Mouse (Mus musculus): ENCODE measurements around the gene Rin2. TPM values are rescaled to one million over a fixed set of nuclear protein-coding genes. Genes with fewer than 3 reads are reported as not detected.
"Not testable (repeated sequence)": the region's sequence is repeated elsewhere in the genome, so short reads cannot be mapped to it uniquely, and the experiment has no call there.

Rin2 gene
- total RNA-seq, 2 experiments from 2014 or later, result 25.2 to 31.4 TPM

DNA sequence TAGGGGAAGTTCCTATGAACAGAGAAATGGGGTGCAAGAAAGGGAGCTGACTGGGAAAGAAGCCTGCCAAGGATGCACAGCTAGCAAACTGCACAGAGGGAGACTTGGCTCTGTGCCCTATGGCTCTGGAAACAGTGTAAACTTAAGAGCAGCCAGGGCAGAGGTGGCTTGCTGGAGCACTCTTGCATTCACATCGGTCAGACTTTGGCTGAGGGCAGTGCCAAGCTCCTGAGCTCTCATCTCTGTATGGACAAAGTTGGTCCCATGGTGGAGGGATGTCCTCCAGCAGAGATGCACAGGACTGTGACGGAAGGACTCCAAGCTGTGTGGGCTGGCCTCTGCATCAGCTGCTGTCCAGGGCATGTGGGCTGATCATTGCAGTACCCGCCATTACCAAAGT is 8.5 kb downstream of the Rin2 start:
- DNase-seq (ENCODE audit: low spot score in 2 of 2), result peak in 1 of 2 experiments; percentile 29

DNA sequence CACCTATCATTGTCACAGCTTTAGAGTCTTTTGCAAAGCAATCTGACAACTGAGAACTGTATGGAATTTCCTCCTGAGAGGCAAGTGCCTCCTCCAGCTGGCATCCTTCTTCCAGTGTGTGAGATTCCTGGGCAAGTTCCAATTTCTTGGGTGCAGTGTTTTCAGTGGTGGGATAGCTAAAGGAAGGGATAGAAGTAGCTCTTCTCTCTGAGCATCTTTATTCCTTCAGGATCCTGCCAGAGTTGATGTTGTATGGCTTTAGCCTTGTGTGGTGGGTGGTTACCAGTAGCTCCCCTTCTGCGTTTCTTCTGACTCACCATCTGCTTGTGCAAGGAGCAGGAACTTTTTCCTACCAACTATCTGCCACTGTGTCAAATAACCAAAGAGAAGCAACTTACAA is 9.1 kb downstream of the Rin2 start:
- no peak for DNase-seq (ENCODE audit: low spot score in 2 of 2)

DNA sequence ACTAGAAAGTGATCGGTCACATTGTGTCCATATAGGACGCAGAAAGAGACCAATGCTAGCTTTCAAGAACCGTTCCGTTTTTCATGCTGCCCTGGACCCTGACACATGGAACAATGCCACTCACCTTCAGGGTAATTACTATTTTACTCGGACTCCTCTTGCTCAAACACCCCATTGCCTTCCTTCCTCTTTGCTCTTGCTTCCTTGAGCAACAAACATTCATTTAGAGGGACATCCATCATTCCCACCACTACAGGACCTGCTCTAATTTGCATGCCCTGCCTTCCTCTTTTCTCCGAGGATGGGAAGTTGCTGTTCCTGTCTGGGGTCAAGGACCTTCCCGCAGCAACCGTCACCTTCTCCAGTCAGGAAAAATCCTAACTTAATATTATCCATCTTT is 9.9 kb downstream of the Rin2 start:
- no peak for DNase-seq (ENCODE audit: low spot score in 2 of 2)

DNA sequence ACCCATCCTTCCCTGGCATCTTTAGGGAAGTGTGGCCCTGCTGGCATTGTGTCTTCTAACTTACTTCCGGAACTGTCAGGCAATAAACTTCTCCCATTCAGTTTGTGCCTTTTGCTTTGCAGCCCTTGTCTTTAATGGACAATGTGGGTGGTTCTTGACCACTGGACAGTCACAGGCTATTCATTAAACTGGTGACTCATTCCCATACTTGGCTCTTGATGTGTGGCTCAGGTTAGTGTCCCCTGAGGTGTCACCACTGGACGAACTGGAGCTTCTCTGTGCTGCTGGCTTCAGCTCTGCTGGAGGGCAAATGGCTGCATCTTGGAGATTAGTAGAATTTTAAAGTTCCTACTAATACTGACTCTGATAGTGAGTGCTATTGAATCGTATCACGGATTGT is 11.0 kb downstream of the Rin2 start:
- DNase-seq (ENCODE audit: low spot score in 2 of 2), result no peak

DNA sequence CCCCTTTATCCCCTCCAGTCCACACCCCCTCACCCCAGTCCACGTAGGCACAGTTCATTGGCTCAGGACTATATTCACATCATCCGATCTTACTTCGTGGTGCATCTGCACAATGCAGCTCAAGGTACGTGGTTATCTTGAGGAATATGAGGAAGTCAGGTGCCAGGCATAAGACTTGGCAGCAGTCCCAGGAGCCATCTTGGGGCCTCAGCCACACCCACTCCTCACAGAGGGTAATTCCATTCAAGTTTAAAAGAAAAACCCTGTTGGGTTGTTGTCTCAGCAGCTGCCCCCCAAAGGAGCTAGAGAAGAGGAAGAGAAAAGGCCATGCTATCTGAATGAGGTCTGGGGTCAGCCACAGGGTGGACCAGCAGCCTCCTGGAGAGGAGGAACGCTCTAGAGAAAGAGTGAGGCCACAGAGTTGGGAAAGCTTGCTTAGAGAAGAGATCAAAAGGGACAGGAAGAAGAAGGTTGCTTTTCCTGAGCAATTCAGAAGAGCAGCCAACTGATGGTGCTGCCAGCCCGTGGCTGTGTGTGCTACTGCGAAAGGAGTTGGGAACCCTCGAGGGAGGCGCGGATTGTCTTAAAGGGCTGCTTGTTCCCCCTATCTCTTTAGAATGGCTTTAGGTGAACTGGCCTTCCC is 16.5 kb downstream of the Rin2 start:
- DNase-seq (ENCODE audit: low spot score in 2 of 2), result no peak

DNA sequence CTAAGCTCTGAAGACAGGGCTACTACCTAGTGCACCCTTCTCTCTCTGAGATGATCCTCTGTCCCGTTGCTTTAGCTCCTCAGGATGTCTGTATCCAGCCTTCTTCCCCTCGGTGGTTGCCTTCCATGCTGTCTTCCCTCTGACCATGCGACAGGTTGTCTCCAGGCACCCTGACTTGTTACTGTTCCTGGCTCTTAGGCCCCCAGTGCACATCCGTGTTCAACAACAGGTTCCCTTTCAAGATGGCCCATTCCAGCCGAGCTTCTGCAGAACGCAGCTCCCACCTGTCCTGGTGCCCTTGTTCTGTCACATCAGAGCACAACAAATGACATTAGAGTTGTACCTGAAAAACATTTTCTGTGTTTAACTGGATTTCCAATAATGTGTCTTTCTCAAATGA is 22.1 kb downstream of the Rin2 start:
- DNase-seq (ENCODE audit: low spot score in 2 of 2), result no peak

DNA sequence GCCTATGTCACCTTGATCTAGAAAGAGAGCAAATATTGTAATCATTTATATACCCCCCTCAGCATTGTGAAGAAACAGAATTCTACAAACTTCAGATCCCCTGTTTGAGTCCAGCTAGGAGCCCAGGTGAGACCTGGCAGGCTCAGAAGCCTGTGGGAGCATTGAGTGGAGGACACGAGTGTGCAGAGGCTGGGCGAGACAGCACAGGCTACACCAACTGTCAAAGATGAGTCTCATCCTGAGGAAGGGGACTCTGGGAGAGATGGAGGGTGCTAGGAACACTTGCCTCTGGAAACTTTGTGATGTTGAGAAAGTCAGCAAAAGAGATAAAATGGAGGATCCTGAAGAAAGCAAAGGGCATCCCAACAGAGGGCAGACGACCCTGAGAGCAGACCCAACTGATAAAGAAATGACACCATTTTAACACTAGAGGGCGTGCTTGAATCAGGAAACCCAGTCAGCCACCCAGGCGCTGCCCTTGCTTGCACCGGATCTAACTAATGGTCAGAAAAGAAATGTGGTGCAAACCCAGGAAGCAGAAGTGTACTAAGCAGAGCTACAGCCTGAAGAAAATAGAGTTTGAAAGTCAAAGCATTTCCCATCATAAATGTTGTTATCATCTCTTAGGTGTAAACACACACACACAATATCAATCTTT is 24.5 kb downstream of the Rin2 start:
- peak in 1 of 2 experiments; percentile 33 for DNase-seq (ENCODE audit: low spot score in 2 of 2)

DNA sequence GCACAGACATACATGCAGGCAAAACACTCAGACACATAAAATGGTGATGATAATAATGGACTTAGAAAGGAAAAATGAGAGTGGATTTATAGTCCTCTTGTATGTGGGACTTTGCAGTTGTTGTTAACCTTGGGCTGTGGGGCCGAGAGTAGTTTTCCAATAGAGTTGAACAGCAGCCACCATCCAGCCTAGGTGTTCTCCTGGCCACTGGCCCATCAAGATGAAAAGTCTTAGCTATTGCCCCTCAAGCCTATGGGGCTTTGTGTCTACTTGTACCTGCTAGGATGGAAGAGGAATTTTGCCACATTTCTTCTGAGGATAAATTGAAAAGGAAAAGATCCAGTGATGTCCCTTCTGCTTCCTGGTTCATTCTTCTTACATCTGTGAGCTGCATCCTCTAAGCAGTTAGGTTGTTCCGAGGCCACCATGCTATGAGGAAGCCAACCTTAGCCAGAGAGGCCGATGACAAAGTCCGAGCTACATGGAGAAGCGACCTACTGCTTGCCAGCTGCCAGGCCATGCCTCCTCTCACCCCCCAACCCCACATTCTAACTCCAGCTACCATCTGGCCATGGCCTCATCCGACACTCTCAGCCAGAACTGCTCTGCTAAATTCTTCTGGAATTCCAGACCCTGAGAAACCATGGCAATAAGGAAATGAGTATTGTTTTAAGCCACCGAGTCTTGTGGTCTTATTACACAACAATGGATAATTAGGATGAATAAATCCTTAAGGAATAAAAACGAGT is 25.4 kb downstream of the Rin2 start:
- DNase-seq (ENCODE audit: low spot score in 2 of 2), result no peak

DNA sequence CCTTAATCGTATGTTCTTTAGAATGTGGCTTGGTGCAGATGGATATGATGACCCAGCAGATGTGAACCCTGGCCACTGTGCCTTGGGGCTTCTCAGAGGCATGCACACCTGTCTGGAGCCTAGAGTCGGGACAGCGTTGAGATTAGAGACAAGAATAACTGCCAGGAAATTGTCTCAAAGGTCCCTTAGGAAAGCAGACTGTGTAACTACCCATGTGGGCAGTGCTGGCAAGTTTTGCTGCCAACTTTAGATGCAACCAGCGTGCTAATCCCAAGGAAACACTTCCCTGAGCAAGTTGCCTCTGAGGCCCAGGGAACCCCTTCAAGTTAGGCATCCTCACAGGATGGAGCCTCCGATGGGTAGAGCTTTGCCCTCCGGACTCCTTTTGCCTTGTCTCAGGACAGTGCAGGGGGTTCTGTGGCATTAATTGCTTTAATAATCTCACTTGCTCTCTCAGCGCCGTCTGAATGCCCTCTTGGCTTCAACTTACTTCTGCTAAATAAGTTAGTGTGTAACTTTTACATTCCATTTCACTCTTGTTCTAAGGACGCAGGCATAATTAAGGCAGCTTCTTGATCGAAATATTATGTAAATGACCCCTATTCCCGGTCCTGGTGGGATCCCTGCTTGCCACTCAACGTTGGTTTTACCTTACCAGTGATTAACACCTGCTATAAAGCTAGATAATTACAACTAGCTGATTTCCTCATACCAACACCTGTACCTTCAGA is 26.8 kb downstream of the Rin2 start:
- DNase-seq (ENCODE audit: low spot score in 2 of 2), result no peak

DNA sequence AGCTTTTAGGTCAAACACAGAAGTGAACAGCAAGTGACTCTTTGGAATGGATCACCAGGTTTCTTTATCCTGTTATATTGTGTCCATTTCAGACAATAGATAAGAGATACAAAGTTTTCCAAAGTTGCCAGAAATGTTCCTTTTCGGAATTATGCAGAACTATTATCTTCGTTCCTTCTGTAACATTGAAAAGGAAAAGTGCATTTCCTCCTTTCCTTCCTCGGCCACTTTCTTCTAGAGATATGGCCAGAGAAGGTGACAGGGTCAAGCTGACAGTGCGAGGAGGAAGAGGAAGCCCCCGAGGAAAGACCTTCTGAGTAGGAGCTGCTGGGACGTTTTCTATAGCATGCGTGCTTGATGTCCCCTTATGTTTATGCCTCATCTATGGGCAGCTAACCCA is 29.7 kb downstream of the Rin2 start:
- no peak for DNase-seq (ENCODE audit: low spot score in 2 of 2)

DNA sequence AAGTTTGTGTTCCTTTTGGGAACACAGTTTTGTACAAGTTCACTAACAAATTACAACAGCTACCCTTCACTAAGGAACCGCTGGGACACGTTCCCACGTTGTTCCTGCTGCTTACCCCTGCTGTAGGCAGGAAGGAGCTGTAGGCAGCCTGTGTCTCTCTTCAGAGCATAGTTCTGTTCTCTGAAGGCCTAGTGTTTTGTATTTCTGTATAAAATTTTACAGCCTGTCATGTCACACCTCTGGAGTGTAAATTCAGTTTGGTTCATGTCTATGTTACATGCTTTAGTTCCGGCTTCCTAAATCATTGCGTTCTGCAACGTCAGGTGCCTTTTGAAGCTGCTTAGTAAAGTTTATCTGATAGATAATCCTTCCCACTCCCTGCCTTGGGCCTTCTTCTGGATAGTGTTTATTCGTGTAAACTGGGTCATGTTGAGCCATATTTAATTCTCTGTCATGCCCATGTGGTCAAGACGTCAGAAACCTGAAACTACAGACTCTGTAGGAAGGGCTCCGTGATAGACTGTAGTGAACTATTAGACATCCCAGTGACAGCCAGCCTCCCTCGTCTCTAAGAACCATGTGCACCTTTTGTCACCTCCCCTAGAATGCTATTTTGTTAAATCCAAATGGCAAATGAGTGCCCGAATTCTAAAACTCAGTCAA is 34.8 kb downstream of the Rin2 start:
- DNase-seq (ENCODE audit: low spot score in 2 of 2), result no peak

DNA sequence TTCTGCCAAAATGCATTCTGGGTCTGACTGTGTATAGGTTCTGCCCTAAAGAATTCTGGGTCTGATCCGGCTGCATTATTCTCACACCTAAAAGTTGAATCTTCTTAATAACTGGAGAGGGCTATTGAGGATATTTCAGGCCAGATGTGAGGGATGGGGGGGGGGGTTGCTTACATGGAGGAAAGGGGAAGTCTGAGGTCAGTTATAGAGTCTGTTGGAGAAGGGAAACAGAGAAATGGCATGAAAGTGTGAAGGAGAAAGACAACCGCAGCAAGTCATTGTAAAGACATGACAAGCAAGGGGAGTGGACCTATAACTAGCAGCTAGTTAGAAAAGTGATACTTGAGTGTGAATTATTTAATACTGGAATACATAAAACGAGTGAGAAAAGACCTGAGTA is 36.5 kb downstream of the Rin2 start:
- DNase-seq (ENCODE audit: low spot score in 2 of 2), result no peak

DNA sequence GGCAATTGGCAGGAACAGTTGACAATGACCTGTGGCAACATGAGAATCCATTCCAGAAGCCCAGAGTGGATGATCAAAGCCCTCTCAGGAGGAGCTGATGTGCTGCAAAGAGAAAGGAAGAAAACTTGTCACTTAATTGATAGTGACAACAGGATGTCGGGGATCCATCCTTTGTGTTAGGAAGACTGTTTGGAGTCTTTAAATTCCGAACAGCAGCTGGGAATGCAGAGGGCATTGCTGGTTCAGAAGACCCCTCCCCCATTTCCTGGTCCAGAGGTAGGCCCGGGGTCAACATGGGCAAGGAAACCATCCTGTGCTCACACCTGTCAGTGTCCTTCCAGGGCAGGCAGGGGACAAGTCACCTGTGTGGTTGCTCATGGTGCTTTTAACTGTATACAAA is 37.0 kb downstream of the Rin2 start:
- no peak for DNase-seq (ENCODE audit: low spot score in 2 of 2)

DNA sequence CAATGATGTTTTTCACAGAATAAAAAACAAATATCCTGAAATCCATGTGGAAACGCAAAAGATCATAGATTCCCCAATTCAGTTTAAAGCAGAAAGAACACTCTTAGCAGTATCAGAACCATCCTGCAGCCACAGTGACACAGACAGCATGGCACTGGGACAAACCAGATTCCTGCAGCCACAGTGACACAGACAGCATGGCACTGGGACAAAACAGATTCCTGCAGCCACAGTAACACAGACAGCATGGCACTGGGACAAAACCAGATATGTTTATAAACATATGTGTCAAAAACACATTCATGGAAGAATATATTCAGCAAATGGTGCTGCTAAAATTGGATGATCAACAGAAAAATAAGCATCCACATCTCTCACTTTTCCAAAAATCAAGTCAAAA is 42.5 kb downstream of the Rin2 start:
- DNase-seq (ENCODE audit: low spot score in 2 of 2), result no peak

DNA sequence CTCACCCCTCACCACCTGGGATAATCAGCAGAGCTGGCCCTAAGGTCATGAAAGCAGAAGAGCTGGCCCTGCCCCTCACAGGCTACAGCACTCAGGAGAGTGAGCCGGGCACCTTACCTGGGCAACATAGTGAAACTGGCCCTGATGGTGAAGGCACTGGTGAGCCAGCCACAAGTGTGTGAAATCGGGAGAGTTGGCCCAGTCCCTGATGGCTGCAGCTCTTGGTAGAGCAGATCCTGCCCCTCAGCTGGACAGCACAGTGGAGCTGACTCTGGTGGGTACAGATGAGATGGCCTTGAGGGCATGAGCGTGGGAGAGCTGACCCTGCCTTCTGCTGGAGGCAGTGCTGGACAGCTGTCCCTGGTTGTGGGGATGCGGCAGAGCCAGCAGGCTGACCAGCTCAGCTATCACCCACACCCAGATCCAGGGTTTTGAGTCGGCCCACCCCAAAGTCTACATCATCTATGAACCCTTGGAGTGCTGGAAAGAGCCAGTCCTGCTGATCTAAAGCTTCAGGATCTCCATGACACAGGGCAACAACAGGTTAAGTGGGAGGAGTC is 43.7 kb downstream of the Rin2 start:
- no peak for DNase-seq (ENCODE audit: low spot score in 2 of 2)

DNA sequence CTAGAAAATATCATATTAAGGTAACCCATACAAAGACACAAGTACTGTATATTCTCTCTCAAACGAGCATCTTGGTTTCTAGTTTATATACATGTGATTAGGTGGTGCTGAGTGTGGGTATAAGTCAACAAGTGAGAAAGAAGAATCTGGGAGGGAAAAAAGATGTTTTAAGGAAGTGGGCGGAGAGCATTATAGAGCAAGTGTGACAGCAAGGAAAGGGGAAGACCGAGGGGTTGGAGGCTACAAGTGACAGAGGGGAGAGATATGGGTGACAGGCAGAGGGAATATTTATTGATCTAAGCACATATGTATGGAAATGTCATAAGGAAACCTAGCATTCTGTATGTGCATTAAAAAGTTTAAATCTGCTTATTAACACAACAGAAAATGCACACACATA is 45.1 kb downstream of the Rin2 start:
- no peak for DNase-seq (ENCODE audit: low spot score in 2 of 2)

DNA sequence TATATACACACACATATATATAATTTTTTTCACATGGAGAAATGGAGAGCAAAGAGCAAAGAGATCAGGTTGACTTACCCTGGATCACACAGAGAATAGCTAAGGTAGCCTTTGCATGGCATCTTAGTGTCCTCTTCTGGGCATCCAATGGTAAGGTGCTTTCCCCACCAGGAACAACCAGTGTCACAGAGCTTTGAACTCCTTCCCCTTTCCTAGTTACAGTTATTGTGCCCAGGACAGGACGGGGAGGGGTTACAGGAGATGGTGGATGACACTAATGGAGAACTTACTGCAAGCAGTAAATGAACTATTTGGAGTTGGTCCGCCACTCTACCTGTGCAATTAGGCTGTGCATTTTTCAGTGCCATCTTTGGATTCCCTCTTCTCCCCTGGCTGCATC is 45.7 kb downstream of the Rin2 start:
- no peak for DNase-seq (ENCODE audit: low spot score in 2 of 2)

DNA sequence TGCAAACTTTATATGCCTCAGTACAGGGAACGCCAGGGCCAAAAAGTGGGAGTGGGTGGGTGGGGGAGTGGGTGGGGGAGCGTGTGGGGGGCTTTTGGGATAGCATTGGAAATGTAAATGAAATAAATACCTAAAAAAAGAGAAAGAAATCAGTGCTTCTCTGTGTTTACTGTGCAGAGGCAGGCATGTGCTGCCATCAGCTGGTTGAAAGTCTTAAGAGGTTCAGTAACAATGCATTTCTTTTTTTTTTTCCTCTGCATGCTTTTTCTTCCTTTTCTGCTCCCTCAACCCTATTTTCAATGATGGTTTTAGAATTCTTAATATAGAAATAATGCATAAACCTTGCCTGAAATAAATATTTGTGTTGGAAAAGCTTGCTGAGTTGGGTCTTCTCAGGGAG is 47.3 kb downstream of the Rin2 start:
- not testable (repeated sequence) for DNase-seq (ENCODE audit: low spot score in 2 of 2)

DNA sequence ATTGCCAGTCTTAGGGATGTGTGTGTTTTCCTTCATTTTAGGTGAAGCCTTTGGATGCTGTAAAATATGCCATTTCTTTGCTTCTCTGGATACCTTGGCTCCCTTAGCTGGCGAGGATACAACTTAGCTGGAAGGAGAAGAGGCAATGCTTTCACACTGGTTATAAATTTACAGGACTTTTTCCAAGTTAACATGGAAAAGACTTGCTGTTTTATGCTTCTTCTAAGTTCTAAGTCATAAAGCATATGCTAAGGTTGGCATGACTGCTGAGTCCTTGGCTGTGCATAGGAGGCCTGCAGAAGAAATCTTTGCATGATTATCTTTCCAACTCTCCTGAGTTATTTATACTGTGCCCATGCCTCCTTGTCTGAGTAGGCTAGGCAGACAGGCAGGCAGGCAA is 49.3 kb downstream of the Rin2 start:
- no peak for DNase-seq (ENCODE audit: low spot score in 2 of 2)

DNA sequence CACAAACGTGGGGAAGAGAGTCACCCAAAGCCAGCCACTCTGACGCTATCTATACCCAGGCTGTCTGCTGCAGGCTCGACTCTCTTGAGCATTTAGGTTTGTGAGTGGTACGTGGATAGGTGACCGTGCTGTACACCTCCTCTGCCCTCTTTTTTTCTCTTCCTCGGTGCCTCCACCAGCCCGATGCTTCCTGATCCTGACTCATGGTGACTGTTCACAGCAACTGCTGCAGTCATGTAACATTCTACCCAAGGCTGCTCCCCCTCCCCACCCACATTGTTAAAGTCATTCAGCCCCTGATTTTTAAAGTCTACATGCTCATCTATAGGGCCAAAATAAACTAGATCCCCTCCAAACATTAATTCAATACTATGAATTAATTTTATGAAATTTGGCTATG is 54.4 kb downstream of the Rin2 start:
- no peak for DNase-seq (ENCODE audit: low spot score in 2 of 2)

Data from adrenal gland, adult 18-20 months (tissue).